Mouse (Mus musculus) left cerebral cortex, adult 2 months (tissue): ENCODE results near the gene Plpp3. TPM values are rescaled to one million over a fixed set of nuclear protein-coding genes. Genes with fewer than 3 reads are reported as not detected.

Experiments used
- DNase-seq, 2 experiments: peaks; one replicate each; pipeline ENCODE4 v3.0.0; 2021 to 2022; ENCODE audit warnings: low spot score in 2 of 2, mixed read lengths in 1 of 2; ENCODE audit errors: extremely low spot score in 1 of 2
- H3K27ac ChIP-seq: fragments of 200-600 bp; 2 replicates; pipeline ENCODE4 v1.8.1; 2022
- H3K4me3 ChIP-seq: fragments of 200-600 bp; 2 replicates; pipeline ENCODE4 v1.8.1; 2022
- CTCF ChIP-seq: fragments of 200-600 bp; IDR thresholded peaks from 2 replicates; pipeline ENCODE4 v1.8.1; 2022; ENCODE audit warnings: antibody characterized with exemption, mild to moderate bottlenecking, moderate library complexity
- intact Hi-C: fragments of 180-260 bp; cut with DNase I; formaldehyde crosslinking; loops from one replicate; pipeline ENCODE4 v1.15.1; 2025
- total RNA-seq, 2 experiments: library from RNA; stranded (reverse); gene quantifications; 2 replicates each; pipeline ENCODE4 v1.2.3; 2021

Plpp3 gene
- total RNA-seq, 2 experiments from 2014 or later: 153 to 180 TPM

GRCm38 (mm10) chr4:105195256-105195655 is 38.1 kb downstream of the Plpp3 start:
- intact Hi-C loops: no loop called here
- no peak overlapping the region for H3K4me3 ChIP-seq
- TF ChIP-seq CTCF: no peak
- DNase-seq: no peak
- no peak overlapping the region for H3K27ac ChIP-seq

GRCm38 (mm10) chr4:105196099-105196498 is 39.0 kb downstream of the Plpp3 start:
- DNase-seq: no peak
- no peak overlapping the region for H3K4me3 ChIP-seq
- no peak for TF ChIP-seq CTCF
- intact Hi-C loops: no loop called here
- no peak overlapping the region for H3K27ac ChIP-seq

DNA sequence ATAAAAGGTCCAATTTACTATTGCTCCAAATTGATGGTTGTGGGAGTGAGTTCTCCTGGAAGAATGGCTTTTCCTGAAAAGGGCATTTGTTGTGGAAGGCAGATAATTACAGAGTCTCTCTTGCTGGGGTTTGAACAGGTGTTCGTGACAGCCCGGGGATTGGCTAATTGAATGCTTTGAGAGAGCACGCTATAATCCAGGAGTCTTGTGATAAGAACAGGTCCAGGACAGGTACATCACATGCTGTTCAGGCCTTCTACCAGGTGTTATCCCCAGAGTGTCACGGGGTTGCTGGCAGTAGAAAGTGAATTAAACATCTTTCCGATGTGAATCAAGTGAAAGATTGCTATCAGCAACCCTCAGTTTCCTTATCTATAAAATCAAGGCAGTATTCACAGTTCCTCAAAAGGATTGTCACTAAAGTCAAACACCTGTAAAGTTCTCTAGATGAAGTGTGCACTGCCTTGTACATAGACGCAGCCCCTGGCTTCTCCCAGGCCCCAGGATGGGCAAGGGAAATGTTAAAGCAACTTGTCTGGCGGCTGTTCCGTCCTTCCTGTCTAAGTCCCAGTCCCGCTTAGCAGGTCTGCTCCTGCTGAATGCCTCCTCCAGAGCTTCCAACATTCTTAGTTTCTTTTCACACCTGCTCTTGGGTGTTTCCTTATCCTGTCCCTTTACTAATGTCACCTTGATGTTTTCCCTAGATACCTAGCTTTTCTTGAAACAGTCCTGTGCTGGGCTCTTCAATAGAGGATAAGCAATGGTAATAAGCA is 40.0 kb downstream of the Plpp3 start:
- no peak for DNase-seq
- TF ChIP-seq CTCF: no peak
- intact Hi-C loops: no loop called here
- Histone ChIP-seq H3K4me3 (no peak overlapping the region), H3K27ac (no peak overlapping the region)

GRCm38 (mm10) chr4:105198696-105199095 is 41.5 kb downstream of the Plpp3 start:
- no peak overlapping the region for H3K27ac ChIP-seq
- no peak for DNase-seq
- intact Hi-C loops: no loop called here
- no peak overlapping the region for H3K4me3 ChIP-seq
- TF ChIP-seq CTCF: no peak

DNA sequence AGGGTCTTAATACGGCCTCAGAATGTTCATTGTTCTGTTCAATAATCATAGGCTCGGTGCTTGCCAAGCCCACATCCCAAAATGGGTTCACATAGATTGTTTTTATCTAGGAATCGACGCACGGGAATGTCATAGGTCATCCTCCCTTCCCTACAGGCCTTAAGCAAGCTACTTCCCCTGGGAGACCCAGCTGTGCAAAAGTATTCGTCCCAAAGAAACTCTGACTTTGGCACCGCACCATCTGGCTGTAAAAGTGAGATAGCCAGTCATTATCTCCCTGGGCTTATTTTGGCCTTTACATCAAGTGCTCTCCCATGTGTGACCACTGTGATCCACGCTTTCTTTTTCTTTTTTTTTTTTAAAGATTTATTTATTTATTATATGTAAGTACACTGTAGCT is 42.2 kb downstream of the Plpp3 start:
- no peak for DNase-seq
- Histone ChIP-seq H3K4me3 (no peak overlapping the region), H3K27ac (no peak overlapping the region)
- no peak for TF ChIP-seq CTCF
- intact Hi-C loops: no loop called here

DNA sequence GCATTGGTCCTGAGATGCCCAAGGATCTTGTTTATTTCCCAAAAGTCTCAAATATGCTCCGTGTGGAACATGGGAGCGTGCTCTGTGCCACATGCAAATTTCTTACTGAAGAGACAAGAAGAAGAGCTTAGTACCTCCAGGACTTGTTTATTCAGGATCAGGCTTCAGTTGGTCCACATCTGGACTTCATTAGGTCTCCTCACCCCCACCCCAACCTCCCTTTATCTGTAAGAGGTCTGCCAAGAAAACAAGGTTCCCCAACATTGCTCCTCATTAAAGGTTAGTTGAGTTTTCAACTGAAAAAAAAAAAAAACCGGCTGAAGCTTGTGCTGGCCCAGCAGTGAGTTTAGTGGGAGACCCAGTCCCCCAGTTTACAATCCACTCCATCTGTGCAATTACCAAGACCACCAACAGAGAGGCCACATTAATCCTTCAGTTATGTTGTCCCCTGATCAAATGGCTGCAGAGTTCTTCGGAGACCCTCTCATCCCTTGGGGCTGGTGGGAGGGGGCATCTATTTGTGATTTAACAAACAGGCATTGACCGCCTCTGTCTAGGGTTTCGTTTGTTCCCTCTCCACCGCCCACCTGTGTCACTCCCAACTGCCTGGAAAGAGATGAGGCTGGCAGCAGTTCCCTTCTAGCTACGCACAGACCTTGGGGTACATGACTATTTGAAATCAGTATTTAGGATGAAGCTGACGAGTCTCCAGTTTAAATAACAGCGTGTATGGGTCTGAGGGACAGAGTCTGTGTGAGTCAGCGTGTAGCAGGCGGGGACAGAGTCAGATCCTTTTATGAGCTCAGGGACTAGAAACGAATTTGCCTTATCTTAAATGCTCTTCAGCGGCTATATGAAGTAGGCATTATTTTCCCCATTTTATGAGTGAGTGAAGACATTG is 43.7 kb downstream of the Plpp3 start:
- Histone ChIP-seq H3K27ac (no peak overlapping the region), H3K4me3 (no peak overlapping the region)
- TF ChIP-seq CTCF: no peak
- intact Hi-C loops: no loop called here
- DNase-seq: no peak

- TF ChIP-seq CTCF: no peak
- Histone ChIP-seq H3K4me3 (no peak overlapping the region), H3K27ac (no peak overlapping the region)
- no peak for DNase-seq
- intact Hi-C loops: no loop called here
Measured at GRCm38 (mm10) chr4:105202439-105202838, 45.3 kb downstream of the Plpp3 start.

DNA sequence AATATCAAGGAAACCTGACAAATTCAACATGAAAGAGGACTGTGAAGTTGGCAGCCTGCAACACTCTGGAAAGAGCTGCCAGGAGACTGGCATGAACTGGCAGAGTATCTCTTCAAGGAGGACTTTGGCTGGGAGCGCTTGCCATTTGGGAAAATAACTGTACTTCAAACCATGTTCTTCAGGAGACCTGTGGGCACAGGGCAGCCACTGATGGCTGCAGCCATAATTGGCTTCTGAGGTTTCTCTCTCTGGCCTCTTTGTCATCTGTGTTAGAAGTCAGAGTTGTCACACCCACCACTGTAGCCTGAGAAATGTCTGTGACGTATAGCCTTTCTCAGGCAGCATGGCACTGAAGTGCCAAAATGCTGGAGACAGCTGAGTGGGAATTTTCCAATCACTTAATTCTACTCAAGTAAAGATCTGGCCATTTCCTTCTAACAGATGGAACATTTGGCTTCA is 46.2 kb downstream of the Plpp3 start:
- DNase-seq: no peak
- TF ChIP-seq CTCF: no peak
- H3K27ac ChIP-seq: no peak overlapping the region
- intact Hi-C loops: no loop called here
- H3K4me3 ChIP-seq: no peak overlapping the region

GRCm38 (mm10) chr4:105204071-105204470 is 46.9 kb downstream of the Plpp3 start:
- Histone ChIP-seq H3K27ac (no peak overlapping the region), H3K4me3 (no peak overlapping the region)
- no peak for DNase-seq
- no peak for TF ChIP-seq CTCF
- intact Hi-C loops: no loop called here

DNA sequence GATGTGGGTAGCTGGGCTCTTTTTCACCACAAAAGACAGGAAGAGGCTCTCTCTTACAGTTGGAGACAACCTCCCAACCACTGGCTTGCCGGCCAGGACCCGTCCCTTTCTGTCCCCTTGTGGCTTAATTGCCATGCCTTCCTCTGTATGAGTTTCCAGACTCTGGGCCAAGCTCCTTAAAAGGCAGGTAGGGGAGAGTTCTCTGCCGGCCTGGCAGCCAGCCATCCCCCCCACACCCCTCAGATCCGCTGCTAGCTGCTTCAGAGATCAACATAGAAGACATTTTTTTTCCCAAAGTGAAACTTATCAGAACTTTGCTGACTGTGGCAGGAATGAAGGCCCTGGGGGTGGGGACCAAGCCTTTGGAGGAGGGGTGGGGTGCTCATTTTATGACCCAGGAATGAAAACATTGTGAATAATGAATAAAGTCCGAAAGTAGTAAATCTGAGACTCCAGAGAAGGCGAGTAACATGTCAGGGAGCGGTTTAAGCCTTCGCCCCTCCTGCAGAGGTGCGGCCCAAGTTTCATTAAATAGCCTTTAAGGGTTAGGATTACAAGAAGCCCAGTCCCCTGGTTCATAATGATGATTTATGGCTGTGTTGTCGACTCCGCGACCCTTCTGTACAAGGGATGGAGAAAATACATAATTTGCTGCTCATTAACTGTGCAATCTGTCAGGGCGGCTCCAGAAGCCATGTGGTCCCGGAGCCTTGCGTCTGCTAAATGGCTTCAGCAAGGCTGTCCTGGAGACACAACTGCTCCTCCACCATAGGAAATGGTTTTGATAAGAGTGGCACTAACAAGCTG is 48.1 kb downstream of the Plpp3 start:
- H3K27ac ChIP-seq: no peak overlapping the region
- TF ChIP-seq CTCF: no peak
- H3K4me3 ChIP-seq: no peak overlapping the region
- no peak for DNase-seq
- intact Hi-C loops: no loop called here

DNA sequence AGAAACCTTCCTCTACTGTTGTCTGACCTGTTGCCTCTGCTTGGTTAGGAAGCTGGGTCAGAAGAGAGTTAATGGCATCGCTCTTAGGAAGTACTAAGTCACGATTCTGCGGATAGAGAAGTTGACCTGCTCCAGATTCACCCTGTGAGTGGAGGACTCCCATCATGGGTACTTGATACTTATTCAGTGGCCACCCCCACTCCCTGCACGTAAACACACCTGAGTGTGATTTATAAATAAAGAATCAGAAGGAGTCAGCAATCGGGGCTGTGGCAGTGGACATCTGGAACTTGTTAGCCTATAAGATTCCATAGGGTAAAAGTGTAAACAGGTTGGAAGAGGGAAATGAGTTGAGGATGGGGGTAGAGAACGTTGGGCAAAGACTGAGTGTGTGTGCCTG is 49.0 kb downstream of the Plpp3 start:
- H3K4me3 ChIP-seq: no peak overlapping the region
- intact Hi-C loops: no loop called here
- no peak for DNase-seq
- H3K27ac ChIP-seq: no peak overlapping the region
- no peak for TF ChIP-seq CTCF

GRCm38 (mm10) chr4:105206995-105207394 is 49.8 kb downstream of the Plpp3 start:
- intact Hi-C loops: no loop called here
- no peak for DNase-seq
- no peak for TF ChIP-seq CTCF
- H3K4me3 ChIP-seq: no peak overlapping the region
- no peak overlapping the region for H3K27ac ChIP-seq
